Mouse (Mus musculus) kidney, postnatal 0 days (tissue): Measurements from ENCODE around the gene 4930539E08Rik. TPM values are rescaled to one million over a fixed set of nuclear protein-coding genes. Genes with fewer than 3 reads are reported as not detected.
A peak's percentile ranks its signal among the peaks of the same experiment; 100 is the strongest.

Source experiments
- ATAC-seq: fragments of 200-750 bp; cut with Nextera tagmentation; replicated peaks from 2 replicates; pipeline ENCODE4 v1.8.0; 2017; ENCODE audit warnings: low read depth, moderate number of reproducible peaks, moderate TSS enrichment, moderate library complexity; ENCODE audit not compliant: low FRiP score
- DNase-seq: peaks from one replicate; pipeline ENCODE4 v3.0.0-alpha.2; 2016; ENCODE audit warnings: low spot score
- H3K27ac ChIP-seq: fragments of 300-500 bp; sonication (generic); 2 replicates; pipeline ENCODE4 v1.5.1; 2014; ENCODE audit warnings: mild to moderate bottlenecking
- H3K27me3 ChIP-seq: fragments of 300-500 bp; sonication (generic); 2 replicates; pipeline ENCODE4 v1.6.1; 2014; ENCODE audit warnings: low read length, mixed read lengths; ENCODE audit not compliant: insufficient read depth
- H3K36me3 ChIP-seq: fragments of 300-500 bp; sonication (generic); 2 replicates; pipeline ENCODE4 v1.6.1; 2014; ENCODE audit warnings: low read length, mixed read lengths; ENCODE audit not compliant: insufficient read depth
- H3K4me1 ChIP-seq: fragments of 300-500 bp; sonication (generic); replicated peaks from 2 replicates; pipeline ENCODE4 v1.6.1; 2014; ENCODE audit warnings: antibody characterized with exemption, low read length, mixed read lengths; ENCODE audit not compliant: insufficient read depth
- H3K4me2 ChIP-seq: fragments of 300-500 bp; sonication (generic); 2 replicates; pipeline ENCODE4 v1.6.1; 2014; ENCODE audit warnings: mild to moderate bottlenecking, low read length, moderate library complexity, mixed read lengths
- H3K4me3 ChIP-seq: fragments of 300-500 bp; sonication (generic); replicated peaks from 2 replicates; pipeline ENCODE4 v1.5.1; 2014; ENCODE audit warnings: low read depth, low read length
- H3K9ac ChIP-seq: fragments of 300-500 bp; sonication (generic); 2 replicates; pipeline ENCODE4 v1.6.1; 2014; ENCODE audit warnings: low read depth, low read length
- H3K9me3 ChIP-seq: fragments of 300-500 bp; sonication (generic); replicated peaks from 2 replicates; pipeline ENCODE4 v1.6.1; 2016; ENCODE audit warnings: low read length, inconsistent platforms, mixed read lengths
- CTCF ChIP-seq: IDR thresholded peaks from 2 replicates; pipeline ENCODE4 v1.5.1; 2016; ENCODE audit warnings: antibody characterized with exemption, low read depth, mild to moderate bottlenecking, moderate library complexity
- WGBS: fragments of 180-500 bp; shearing (Covaris S2); extraction: QIAGEN DNeasy Blood & Tissue Kit; methylation state at CpG from one replicate; pipeline ENCODE4 v1.1.7; 2014; 5-methylcytosine and 5-hydroxymethylcytosine counted together
- polyA plus RNA-seq: library from polyadenylated mRNA; unstranded; fragments of >200 nt; fragmentation: Nextera tagmentation; extraction: Ambion mirVana; gene quantifications from 2 replicates; pipeline ENCODE4 v1.2.1, GENCODE M21; 2015

The 4930539E08Rik gene
- polyA plus RNA-seq, 1 experiment from 2014 or later = 0.41 TPM

DNA sequence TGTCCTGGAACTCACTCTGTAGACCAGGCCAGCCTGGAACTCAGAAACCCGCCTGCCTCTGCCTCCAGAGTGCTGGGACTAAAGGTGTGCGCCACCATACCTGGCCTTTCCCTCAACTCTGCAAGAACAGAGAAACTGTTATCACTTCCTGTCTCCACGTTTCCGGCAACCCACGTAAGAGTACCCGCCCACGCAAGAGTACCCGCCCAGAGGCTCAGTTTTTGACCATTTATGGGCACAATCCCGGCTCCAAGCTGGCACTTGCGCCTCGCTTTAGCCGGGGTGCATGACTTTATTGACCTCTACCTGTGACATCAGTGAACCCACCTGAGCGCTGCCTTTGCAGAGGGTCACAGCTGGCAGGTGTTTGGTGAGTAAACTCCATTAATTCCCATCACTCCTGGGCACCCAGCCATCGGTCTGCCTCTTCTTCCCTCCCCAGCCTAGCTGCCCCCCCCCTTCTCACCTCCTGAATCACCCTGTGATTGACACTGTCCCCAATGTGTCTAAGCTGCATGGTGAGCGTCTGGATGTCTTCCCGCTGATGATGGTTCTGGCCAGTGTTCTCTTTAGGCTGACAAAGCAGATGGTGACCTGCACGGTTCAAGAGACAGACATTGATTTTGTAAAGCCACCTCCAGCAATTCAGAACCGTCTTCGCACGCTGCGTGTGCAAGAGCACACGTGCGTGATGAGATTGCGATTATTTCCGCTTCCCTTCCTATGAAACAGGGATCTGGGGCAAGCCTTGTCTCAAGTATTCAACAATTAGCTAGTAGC is 25.8 kb upstream of the 4930539E08Rik start:
- H3K36me3 ChIP-seq = no peaks in the 10 kb centered on the region
- no peak overlapping the region for H3K27ac ChIP-seq
- H3K9me3 ChIP-seq = no peaks in the 10 kb centered on the region
- ATAC-seq = no peak
- WGBS = 92% methylated on average over 25 of the region's 25 CpGs
- no peaks in the 10 kb centered on the region for H3K4me1 ChIP-seq
- no peak overlapping the region for H3K4me3 ChIP-seq
- no peaks in the 10 kb centered on the region for H3K27me3 ChIP-seq
- no peak overlapping the region for H3K4me2 ChIP-seq
- no peak overlapping the region for H3K9ac ChIP-seq
- no peak for TF ChIP-seq CTCF
- no peak for DNase-seq

DNA sequence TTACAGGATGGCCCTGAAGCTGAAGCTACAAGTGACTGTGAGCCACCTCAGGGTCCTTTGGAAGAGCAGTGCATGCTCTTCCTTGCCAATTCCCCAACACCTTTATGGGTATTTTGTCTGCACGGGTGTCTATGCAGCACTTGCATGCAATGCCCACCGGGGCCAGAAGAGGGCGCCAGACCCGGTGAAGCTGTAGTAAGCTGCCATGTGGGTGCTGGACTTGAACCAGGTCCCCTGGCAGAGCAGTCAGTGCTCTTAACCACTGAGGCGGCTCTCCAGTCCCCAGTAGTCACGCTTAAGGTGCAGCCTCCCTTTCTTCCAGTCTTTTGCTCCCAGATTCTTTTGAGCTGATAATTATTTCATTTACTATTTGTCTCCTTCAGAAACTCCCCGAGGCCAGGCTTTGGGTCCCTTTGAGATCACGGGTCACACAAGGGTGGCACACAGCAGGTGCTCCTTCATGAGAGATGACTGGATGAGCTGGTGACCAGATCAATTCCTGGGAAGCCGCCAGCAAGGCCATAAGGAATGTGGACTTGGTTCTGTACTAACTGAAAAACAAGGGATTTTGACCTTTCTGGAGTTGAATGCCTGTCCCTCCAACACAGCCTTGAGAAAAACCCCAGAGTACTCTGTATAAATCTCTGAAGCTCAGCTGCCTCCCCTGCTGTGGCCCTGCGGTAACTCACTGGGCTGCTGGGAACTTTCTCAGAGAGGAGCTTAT is 21.7 kb upstream of the 4930539E08Rik start:
- ATAC-seq = no peak
- Histone ChIP-seq H3K4me2 (no peak overlapping the region), H3K27me3 (no peaks in the 10 kb centered on the region), H3K9me3 (no peaks in the 10 kb centered on the region), H3K4me1 (0 out of 2 replicates have a peak, but pooled peaks cover under 1% of the 10 kb centered on the region), H3K27ac (no peak overlapping the region), H3K9ac (no peak overlapping the region), H3K4me3 (no peak overlapping the region), H3K36me3 (no peaks in the 10 kb centered on the region)
- WGBS = 81% methylated on average over 10 of the region's 10 CpGs
- no peak for DNase-seq
- TF ChIP-seq CTCF = peak; percentile 61

DNA sequence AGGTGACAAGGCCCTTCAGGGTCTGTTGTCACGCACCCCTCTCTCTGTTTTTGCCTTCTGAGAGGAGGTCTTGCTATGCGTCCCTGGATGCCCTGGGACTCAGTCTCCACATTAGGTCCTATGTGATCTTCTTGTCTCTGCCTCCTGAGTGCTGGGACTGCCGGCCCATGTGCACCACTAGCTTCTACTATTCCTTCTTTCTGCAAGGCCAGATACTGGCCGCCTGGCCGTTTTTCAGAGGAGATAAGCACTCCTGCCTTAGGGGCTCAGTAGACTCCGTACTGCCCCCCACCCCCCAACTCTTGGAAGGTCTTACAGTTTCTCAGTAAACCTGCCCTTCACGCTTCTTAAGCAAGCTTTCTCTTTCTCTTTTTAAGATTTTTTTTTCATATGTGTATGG is 21.0 kb upstream of the 4930539E08Rik start:
- 87% methylated on average over 7 of the region's 7 CpGs for WGBS
- H3K9me3 ChIP-seq = no peaks in the 10 kb centered on the region
- no peak overlapping the region for H3K27ac ChIP-seq
- H3K4me2 ChIP-seq = no peak overlapping the region
- no peak overlapping the region for H3K9ac ChIP-seq
- H3K4me3 ChIP-seq = no peak overlapping the region
- no peak for TF ChIP-seq CTCF
- H3K27me3 ChIP-seq = no peaks in the 10 kb centered on the region
- ATAC-seq (no peak), DNase-seq (no peak)
- H3K4me1 ChIP-seq = 0 out of 2 replicates have a peak, but pooled peaks cover 3% of the 10 kb centered on the region
- H3K36me3 ChIP-seq = no peaks in the 10 kb centered on the region

DNA sequence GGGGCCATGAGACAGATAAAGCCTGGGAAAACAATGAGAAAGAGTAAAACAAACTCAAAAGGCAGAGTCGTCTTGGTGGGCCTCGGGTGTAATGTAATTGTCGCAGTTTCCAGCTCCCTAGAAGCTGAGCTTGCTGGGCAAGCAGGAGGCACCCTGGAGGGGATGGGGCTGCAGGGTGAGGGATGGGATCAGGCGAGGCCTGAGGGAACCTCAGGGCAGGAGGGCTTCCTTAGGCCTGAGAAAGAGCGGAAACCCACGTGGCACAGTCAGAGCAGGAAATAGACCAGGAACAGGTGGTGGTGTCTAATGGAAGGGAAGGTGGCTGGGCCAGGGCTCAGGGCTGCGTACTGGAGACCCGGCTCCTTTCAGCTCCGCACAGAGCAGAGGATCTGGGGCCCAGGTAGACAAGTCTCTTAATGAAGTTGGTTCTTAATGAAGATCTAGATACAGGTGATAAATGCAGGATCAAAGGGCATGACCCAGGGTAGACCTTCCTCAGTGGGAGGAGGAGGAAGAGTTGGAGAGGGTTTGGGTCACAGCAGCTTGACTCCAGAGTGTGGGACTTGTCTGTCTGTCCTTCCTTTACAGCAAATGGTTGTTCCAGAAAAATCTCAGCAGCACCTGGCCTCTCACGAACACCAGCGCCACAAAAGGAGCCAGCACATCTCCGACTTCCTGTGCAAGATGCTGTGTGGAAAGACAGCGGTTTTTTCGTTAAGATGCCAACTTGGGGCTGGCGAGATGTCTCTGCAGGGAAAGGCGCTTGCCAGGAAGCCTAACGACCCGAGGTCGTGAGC is 19.2 kb upstream of the 4930539E08Rik start:
- Histone ChIP-seq H3K36me3 (no peaks in the 10 kb centered on the region), H3K9me3 (no peaks in the 10 kb centered on the region), H3K27ac (no peak overlapping the region), H3K9ac (no peak overlapping the region), H3K4me1 (peaks cover 13% of the 10 kb centered on the region; the same call in 1 of the 2 replicates), H3K4me3 (no peak overlapping the region), H3K4me2 (no peak overlapping the region), H3K27me3 (no peaks in the 10 kb centered on the region)
- DNase-seq (no peak), ATAC-seq (no peak)
- no peak for TF ChIP-seq CTCF
- 65% methylated on average over 19 of the region's 19 CpGs for WGBS

DNA sequence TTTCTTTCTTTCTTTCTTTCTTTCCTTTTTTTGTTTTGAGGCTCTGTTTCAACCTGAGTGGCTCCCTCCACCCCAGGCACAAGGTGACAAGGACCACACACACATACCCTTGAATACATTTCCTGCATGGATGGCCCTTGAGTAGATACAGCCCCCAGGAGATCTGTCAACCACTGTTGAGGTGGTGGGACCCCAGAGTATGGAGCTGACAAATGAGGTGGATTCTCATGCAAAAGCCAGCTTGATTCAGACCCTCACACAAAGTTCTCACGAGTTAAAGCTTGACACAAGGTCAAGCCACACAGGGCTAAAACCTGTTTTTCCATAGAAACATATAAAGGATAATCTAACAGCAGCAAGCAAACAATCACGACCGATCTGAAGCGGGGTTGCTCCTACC is 17.1 kb upstream of the 4930539E08Rik start:
- TF ChIP-seq CTCF = no peak
- Histone ChIP-seq H3K4me2 (no peak overlapping the region), H3K36me3 (no peaks in the 10 kb centered on the region), H3K27ac (0 out of 2 replicates have a peak overlapping the region, but pooled peaks have one; percentile 96), H3K27me3 (no peaks in the 10 kb centered on the region), H3K9ac (no peak overlapping the region), H3K4me3 (no peak overlapping the region), H3K4me1 (peaks cover 13% of the 10 kb centered on the region; the same call in 1 of the 2 replicates), H3K9me3 (no peaks in the 10 kb centered on the region)
- DNase-seq (no peak), ATAC-seq (no peak)
- 73% methylated on average over 4 of the region's 4 CpGs for WGBS
